Mouse (Mus musculus) left cerebral cortex, adult 2 months (tissue): ENCODE data around the gene Snip1. TPM values are rescaled to one million over a fixed set of nuclear protein-coding genes. Genes with fewer than 3 reads are reported as not detected.

Experiments
- DNase-seq, 2 experiments: peaks; one replicate each; pipeline ENCODE4 v3.0.0; 2021 to 2022; ENCODE audit warnings: low spot score in 2 of 2, mixed read lengths in 1 of 2; ENCODE audit errors: extremely low spot score in 1 of 2
- H3K27ac ChIP-seq: fragments of 200-600 bp; 2 replicates; pipeline ENCODE4 v1.8.1; 2022
- H3K4me3 ChIP-seq: fragments of 200-600 bp; 2 replicates; pipeline ENCODE4 v1.8.1; 2022
- CTCF ChIP-seq: fragments of 200-600 bp; IDR thresholded peaks from 2 replicates; pipeline ENCODE4 v1.8.1; 2022; ENCODE audit warnings: antibody characterized with exemption, mild to moderate bottlenecking, moderate library complexity
- intact Hi-C: fragments of 180-260 bp; cut with DNase I; formaldehyde crosslinking; loops from one replicate; pipeline ENCODE4 v1.15.1; 2025
- total RNA-seq, 2 experiments: library from RNA; stranded (reverse); gene quantifications; 2 replicates each; pipeline ENCODE4 v1.2.3; 2021

The Snip1 gene
- total RNA-seq, 2 experiments from 2014 or later, result 15.2 to 16.1 TPM

GRCm38 (mm10) chr4:125114638-125115037 is 48.2 kb downstream of the Snip1 start:
- Histone ChIP-seq H3K4me3 (no peak overlapping the region), H3K27ac (peak overlapping the region; percentile 80)
- intact Hi-C loops, result no loop called here
- peak; percentile 86 to 92 for DNase-seq
- peak; percentile 94 for TF ChIP-seq CTCF

GRCm38 (mm10) chr4:125115081-125115480 is 48.6 kb downstream of the Snip1 start:
- Histone ChIP-seq H3K4me3 (no peak overlapping the region), H3K27ac (peak overlapping the region; percentile 80)
- no peak for TF ChIP-seq CTCF
- intact Hi-C loops, result no loop called here
- peak in 1 of 2 experiments; percentile 9 for DNase-seq

GRCm38 (mm10) chr4:125115710-125116089 is 49.2 kb downstream of the Snip1 start:
- H3K27ac ChIP-seq, result peak overlapping the region; percentile 80

GRCm38 (mm10) chr4:125116090-125116861 is 49.8 kb downstream of the Snip1 start:
- H3K4me3 ChIP-seq, result no peak overlapping the region
- peak overlapping the region; percentile 80 for H3K27ac ChIP-seq
- no peak for TF ChIP-seq CTCF
- intact Hi-C loops, result loop anchor here (2.0 kb wide), 1 partner anchor 29 kb away; no protein-coding TSS in a partner anchor
- DNase-seq, result peak; percentile 50 to 66

More at GRCm38 (mm10) chr4:125115710-125116089, 49.2 kb downstream of the Snip1 start:
- no peak overlapping the region for H3K4me3 ChIP-seq
- intact Hi-C loops, result loop anchor here (2.0 kb wide), 1 partner anchor 29 kb away; no protein-coding TSS in a partner anchor
- DNase-seq, result peak in 1 of 2 experiments; percentile 22
- no peak; the same call in 1 of the 2 replicates for TF ChIP-seq CTCF

- Histone ChIP-seq H3K27ac (peak overlapping the region; percentile 80), H3K4me3 (no peak overlapping the region)
- peak in 1 of 2 experiments; percentile 8 for DNase-seq
- no peak for TF ChIP-seq CTCF
- intact Hi-C loops, result loop anchor here (2.0 kb wide), 1 partner anchor 28 kb away; no protein-coding TSS in a partner anchor
Observed at GRCm38 (mm10) chr4:125116929-125117328, 50.5 kb downstream of the Snip1 start.

GRCm38 (mm10) chr4:125117902-125118320 is 51.4 kb downstream of the Snip1 start:
- intact Hi-C loops, result loop anchor here (2.0 kb wide), 1 partner anchor 27 kb away; no protein-coding TSS in a partner anchor
- no peak for TF ChIP-seq CTCF
- Histone ChIP-seq H3K4me3 (no peak overlapping the region), H3K27ac (no peak overlapping the region)
- peak in 1 of 2 experiments; percentile 7 for DNase-seq

GRCm38 (mm10) chr4:125119070-125119469 is 52.6 kb downstream of the Snip1 start:
- Histone ChIP-seq H3K27ac (no peak overlapping the region), H3K4me3 (no peak overlapping the region)
- intact Hi-C loops, result no loop called here
- DNase-seq, result peak in 1 of 2 experiments; percentile 9
- TF ChIP-seq CTCF, result peak; percentile 15; the same call in 1 of the 2 replicates

GRCm38 (mm10) chr4:125119721-125120120 is 53.2 kb downstream of the Snip1 start:
- TF ChIP-seq CTCF, result no peak
- intact Hi-C loops, result no loop called here
- DNase-seq, result peak in 1 of 2 experiments; percentile 9
- H3K27ac ChIP-seq, result no peak overlapping the region
- H3K4me3 ChIP-seq, result no peak overlapping the region

- no peak for TF ChIP-seq CTCF
- DNase-seq, result peak in 1 of 2 experiments; percentile 9
Observed at GRCm38 (mm10) chr4:125122431-125123278, 56.2 kb downstream of the Snip1 start.

GRCm38 (mm10) chr4:125123279-125123671 is 56.8 kb downstream of the Snip1 start:
- no peak for TF ChIP-seq CTCF
- intact Hi-C loops, result no loop called here
- no peak overlapping the region for H3K27ac ChIP-seq

More at GRCm38 (mm10) chr4:125122431-125123278, 56.2 kb downstream of the Snip1 start:
- intact Hi-C loops, result no loop called here
- no peak overlapping the region for H3K4me3 ChIP-seq
- no peak overlapping the region for H3K27ac ChIP-seq

More at GRCm38 (mm10) chr4:125123279-125123671, 56.8 kb downstream of the Snip1 start:
- peak in 1 of 2 experiments; percentile 8 for DNase-seq
- no peak overlapping the region for H3K4me3 ChIP-seq

Other genes starting within 250 kb of the Snip1 start
- 10 to 100 TPM; 29.8 to 33.8 TPM for gene Yrdc, start 216.0 kb upstream of the Snip1 start, total RNA-seq
- gene 1110065P20Rik, start 215.5 kb upstream of the Snip1 start, total RNA-seq, result 10 to 100 TPM; 66.6 to 74.8 TPM
- gene Maneal, start 204.5 kb upstream of the Snip1 start, total RNA-seq, result 10 to 100 TPM; 53.7 to 55.3 TPM
- gene Epha10, start 185.8 kb upstream of the Snip1 start, total RNA-seq, result 10 to 100 TPM; 60.5 to 69.6 TPM
- 10 to 100 TPM; 18.9 to 20.3 TPM for gene 9930104L06Rik, start 129.6 kb upstream of the Snip1 start, total RNA-seq
- gene Cdca8, start 127.4 kb upstream of the Snip1 start, total RNA-seq, result 1 to 10 TPM; 1.2 to 1.9 TPM
- gene Rspo1, start 80.2 kb upstream of the Snip1 start, total RNA-seq, result 10 to 100 TPM; 17.1 to 21.6 TPM
- 10 to 100 TPM; 61.3 to 65.5 TPM for gene Gnl2, start 50.1 kb upstream of the Snip1 start, total RNA-seq
- under 1 TPM; 0.27 to 0.37 TPM for gene Dnali1, start 969 bp upstream of the Snip1 start, total RNA-seq
- 100 to 1,000 TPM; 132 to 138 TPM for gene Meaf6, start 18.5 kb downstream of the Snip1 start, total RNA-seq
- under 1 TPM; 0.79 to 1.00 TPM for gene Zc3h12a, start 61.2 kb downstream of the Snip1 start, total RNA-seq